Mouse (Mus musculus): ENCODE results near the gene Sfta2. TPM values are rescaled to one million over a fixed set of nuclear protein-coding genes. Genes with fewer than 3 reads are reported as not detected.

Sfta2 gene
- polyA plus RNA-seq (2015; fragmentation: Nextera tagmentation; extraction: Ambion mirVana), result 10.2 and 14.0 TPM in 2 replicates

DNA sequence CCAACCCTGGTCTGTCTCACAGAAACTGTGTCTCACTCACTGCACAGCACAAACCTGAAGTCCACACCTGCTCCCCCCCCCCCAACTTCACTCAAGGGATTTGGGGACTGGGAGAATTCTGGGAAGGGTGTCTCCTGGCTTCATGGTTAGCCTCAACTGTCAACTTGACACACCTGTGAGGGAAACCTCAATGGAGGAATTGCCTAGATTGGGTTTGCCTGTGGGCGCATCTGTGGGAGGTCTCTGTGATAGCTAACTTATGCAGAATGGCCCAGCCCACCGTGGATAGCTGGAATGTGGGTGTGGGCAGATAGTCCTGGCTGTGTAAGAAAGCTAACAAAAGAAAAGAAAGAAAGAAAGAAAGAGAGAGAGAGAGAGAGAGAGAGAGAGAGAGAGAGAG lies at the start of gene Sfta2:
Gene Sfta2 (plus strand): TSS at position 301 of the 400 bp plus-strand sequence.
- peak within 1 kb of the TSS; percentile 16; the same call in 1 of the 2 replicates for H3K4me2 ChIP-seq (ENCODE audit: low read depth, low read length)
- peak; percentile 22; the same call in 1 of the 2 replicates for ATAC-seq (ENCODE audit: insufficient read depth, low FRiP score)

DNA sequence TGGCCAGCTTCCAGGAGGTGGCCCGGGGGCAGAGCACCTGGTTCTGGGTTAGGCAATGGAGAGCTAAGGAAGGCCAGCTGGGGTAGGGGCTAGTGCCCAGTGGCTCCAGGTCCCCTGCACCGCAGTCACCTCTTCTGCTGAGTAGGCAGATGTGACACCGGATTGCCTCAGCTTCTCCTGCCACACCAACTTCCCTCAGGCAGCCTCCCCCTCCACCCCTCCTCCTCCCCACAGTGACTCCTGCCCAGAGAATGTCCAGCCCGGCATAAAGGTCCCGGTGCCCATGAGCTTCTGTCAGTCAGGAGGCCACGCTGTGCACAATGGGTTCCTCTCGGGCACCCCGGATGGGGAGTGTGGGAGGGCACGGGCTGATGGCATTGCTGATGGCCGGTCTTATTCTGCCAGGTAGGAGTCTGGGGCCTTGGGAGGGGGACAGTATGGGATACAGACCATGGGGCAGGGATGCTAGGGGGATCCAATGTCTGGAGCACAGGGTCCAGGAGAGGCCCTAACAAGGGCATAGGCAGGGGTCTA lies 49.4 kb upstream of the Sfta2 start, which contains the start of gene Cdsn:
Gene Cdsn (plus strand): TSS at position 248 of the 534 bp plus-strand sequence.
- 78% methylated on average over 10 of the region's 10 CpGs for WGBS
- H3K27ac ChIP-seq (ENCODE audit: low read length), result no peak within 1 kb of the TSS
- no peak within 1 kb of the TSS for H3K4me3 ChIP-seq (replicated peaks; ENCODE audit: low read length)
- H3K4me1 ChIP-seq (ENCODE audit: control insufficient read depth, insufficient read depth, low read length), result peaks cover 20% of the 10 kb centered on the region
- ATAC-seq (ENCODE audit: insufficient read depth, low FRiP score), result no peak
- no peak within 1 kb of the TSS for H3K4me2 ChIP-seq (ENCODE audit: low read depth, low read length)
- H3K27me3 ChIP-seq (ENCODE audit: control insufficient read depth, insufficient read depth, low read length), result no peaks in the 10 kb centered on the region
- H3K9ac ChIP-seq (ENCODE audit: low read length), result peak within 1 kb of the TSS; percentile 42
- no peaks in the 10 kb centered on the region for H3K9me3 ChIP-seq (replicated peaks; ENCODE audit: control insufficient read depth, low read length)
- H3K36me3 ChIP-seq (ENCODE audit: control insufficient read depth, insufficient read depth, low read length), result no peaks in the 10 kb centered on the region

More for the DNA sequence above, at the start of gene Sfta2:
- Histone ChIP-seq H3K4me3 (replicated peaks; ENCODE audit: low read length) (no peak within 1 kb of the TSS), H3K27me3 (ENCODE audit: control insufficient read depth, insufficient read depth, low read length) (no peaks in the 10 kb centered on the region), H3K27ac (ENCODE audit: low read length) (peak within 1 kb of the TSS; percentile 68), H3K4me1 (ENCODE audit: control insufficient read depth, insufficient read depth, low read length) (0 out of 2 replicates have a peak, but pooled peaks cover 4% of the 10 kb centered on the region), H3K9ac (ENCODE audit: low read length) (no peak within 1 kb of the TSS), H3K36me3 (ENCODE audit: control insufficient read depth, insufficient read depth, low read length) (no peaks in the 10 kb centered on the region), H3K9me3 (replicated peaks; ENCODE audit: control insufficient read depth, low read length) (no peaks in the 10 kb centered on the region)
- 43% methylated on average over 2 of the region's 2 CpGs for WGBS

DNA sequence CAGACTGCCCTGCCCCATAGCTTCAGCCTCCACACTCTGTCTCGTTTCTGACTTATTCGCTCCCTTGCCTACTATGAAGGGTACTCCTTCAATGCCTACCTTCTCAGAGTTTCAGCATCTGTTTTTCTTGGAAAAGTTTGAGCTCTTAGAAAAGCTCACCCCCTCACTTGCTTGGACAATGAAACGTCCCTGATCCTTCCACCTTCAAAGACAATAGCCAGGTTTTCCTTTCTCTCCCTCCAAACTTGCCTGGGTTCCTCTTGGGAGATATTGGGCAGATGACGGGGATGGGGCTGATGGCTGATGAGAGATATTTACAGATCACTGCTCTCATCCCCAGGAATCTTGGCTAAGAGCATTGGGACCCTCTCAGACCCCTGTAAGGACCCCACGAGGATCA lies 47.0 kb upstream of the Sfta2 start:
- no peak overlapping the region for H3K4me3 ChIP-seq (replicated peaks; ENCODE audit: low read length)
- ATAC-seq (ENCODE audit: insufficient read depth, low FRiP score), result no peak
- no peak overlapping the region for H3K4me2 ChIP-seq (ENCODE audit: low read depth, low read length)
- H3K36me3 ChIP-seq (ENCODE audit: control insufficient read depth, insufficient read depth, low read length), result no peaks in the 10 kb centered on the region
- no peak overlapping the region for H3K27ac ChIP-seq (ENCODE audit: low read length)
- WGBS, result 77% methylated on average over 5 of the region's 5 CpGs
- H3K27me3 ChIP-seq (ENCODE audit: control insufficient read depth, insufficient read depth, low read length), result no peaks in the 10 kb centered on the region
- H3K9ac ChIP-seq (ENCODE audit: low read length), result no peak overlapping the region
- peaks cover 13% of the 10 kb centered on the region for H3K4me1 ChIP-seq (ENCODE audit: control insufficient read depth, insufficient read depth, low read length)
- H3K9me3 ChIP-seq (replicated peaks; ENCODE audit: control insufficient read depth, low read length), result no peaks in the 10 kb centered on the region

DNA sequence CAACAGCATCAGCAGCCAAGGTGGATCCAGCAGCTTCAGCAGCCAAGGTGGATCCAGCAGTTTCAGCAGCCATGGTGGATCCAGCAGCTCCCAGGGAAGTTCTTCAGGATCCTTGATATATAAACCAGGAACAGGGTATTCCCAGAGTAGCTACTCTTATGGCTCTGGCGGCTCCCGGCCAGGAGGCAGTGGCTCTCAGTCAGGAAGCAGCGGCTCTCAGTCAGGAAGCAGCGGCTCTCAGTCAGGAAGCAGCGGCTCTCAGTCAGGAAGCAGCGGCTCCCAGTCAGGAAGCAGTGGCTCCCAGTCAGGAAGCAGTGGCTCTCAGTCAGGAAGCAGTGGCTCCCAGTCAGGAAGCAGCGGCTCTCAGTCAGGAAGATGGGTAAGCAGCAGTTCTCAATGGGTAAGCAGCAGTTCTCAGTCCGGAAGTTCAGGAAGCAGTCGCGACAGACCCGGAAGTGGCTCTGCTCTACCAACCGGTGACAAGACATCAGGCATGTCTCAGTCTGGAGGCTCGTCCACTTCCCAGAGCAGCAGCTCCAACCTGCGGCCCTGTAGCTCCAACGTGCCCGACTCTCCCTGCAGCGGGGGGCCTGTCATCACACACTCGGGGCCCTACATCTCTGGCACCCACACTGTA lies 46.5 kb upstream of the Sfta2 start:
- Histone ChIP-seq H3K9ac (ENCODE audit: low read length) (no peak overlapping the region), H3K4me1 (ENCODE audit: control insufficient read depth, insufficient read depth, low read length) (peaks cover 7% of the 10 kb centered on the region), H3K27ac (ENCODE audit: low read length) (no peak overlapping the region), H3K4me3 (replicated peaks; ENCODE audit: low read length) (no peak overlapping the region), H3K27me3 (ENCODE audit: control insufficient read depth, insufficient read depth, low read length) (no peaks in the 10 kb centered on the region), H3K9me3 (replicated peaks; ENCODE audit: control insufficient read depth, low read length) (no peaks in the 10 kb centered on the region), H3K36me3 (ENCODE audit: control insufficient read depth, insufficient read depth, low read length) (no peaks in the 10 kb centered on the region), H3K4me2 (ENCODE audit: low read depth, low read length) (no peak overlapping the region)
- ATAC-seq (ENCODE audit: insufficient read depth, low FRiP score), result no peak
- WGBS, result 88% methylated on average over 18 of the region's 18 CpGs

DNA sequence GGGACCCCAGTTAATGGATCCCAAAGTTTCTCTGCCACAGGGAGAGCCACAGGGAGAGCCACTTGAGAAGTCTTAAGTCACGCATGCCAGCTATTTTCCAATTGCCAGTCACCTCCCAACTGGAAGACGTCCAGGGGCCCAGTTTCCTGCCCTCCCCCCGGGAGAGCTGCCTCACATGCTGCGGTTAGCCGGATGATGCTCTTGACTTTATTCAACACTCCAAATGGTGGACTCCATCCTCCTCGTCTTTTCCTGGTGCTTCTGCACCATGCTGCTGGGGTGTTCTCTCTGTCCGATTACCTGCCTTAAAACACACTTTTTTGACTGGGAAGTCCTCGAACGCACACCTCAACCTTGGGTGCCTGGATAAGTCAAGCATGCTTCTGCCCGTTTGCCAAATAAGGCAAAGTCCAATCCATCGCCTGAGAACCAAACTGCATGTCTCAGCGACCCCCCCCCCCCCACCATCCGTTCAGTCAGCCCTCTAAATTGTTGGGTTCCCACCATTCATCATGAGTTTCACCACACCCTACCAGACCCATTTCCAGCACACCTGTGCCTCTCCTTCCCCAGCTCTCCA lies 45.1 kb upstream of the Sfta2 start:
- H3K4me3 ChIP-seq (replicated peaks; ENCODE audit: low read length), result no peak overlapping the region
- H3K9ac ChIP-seq (ENCODE audit: low read length), result no peak overlapping the region
- no peaks in the 10 kb centered on the region for H3K4me1 ChIP-seq (ENCODE audit: control insufficient read depth, insufficient read depth, low read length)
- 89% methylated on average over 13 of the region's 13 CpGs for WGBS
- no peak overlapping the region for H3K4me2 ChIP-seq (ENCODE audit: low read depth, low read length)
- ATAC-seq (ENCODE audit: insufficient read depth, low FRiP score), result no peak
- H3K36me3 ChIP-seq (ENCODE audit: control insufficient read depth, insufficient read depth, low read length), result no peaks in the 10 kb centered on the region
- no peak overlapping the region for H3K27ac ChIP-seq (ENCODE audit: low read length)
- no peaks in the 10 kb centered on the region for H3K27me3 ChIP-seq (ENCODE audit: control insufficient read depth, insufficient read depth, low read length)
- no peaks in the 10 kb centered on the region for H3K9me3 ChIP-seq (replicated peaks; ENCODE audit: control insufficient read depth, low read length)

DNA sequence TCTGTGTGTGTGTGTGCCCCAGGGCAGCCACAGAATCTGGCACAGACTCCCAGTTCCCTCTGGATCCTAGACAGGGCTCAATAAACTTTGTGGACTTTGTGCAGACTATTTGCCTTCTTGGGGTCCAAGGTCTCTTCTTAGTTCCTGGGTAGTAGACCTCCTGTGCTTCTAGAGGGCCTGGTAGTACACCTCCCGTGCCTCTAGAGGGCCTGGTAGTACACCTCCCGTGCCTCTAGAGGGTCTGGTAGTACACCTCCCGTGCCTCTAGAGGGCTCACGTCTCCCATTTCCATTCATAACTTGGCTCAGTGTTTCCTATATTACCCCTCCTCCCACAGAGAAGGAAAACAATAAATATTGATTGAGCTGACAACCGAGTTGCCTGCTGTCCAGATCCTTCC lies 44.5 kb upstream of the Sfta2 start:
- ATAC-seq (ENCODE audit: insufficient read depth, low FRiP score), result 0 out of 2 replicates have a peak, but pooled peaks have one; percentile 17
- 22% methylated on average over 5 of the region's 5 CpGs for WGBS
- no peak overlapping the region for H3K9ac ChIP-seq (ENCODE audit: low read length)
- no peak overlapping the region for H3K4me3 ChIP-seq (replicated peaks; ENCODE audit: low read length)
- H3K9me3 ChIP-seq (replicated peaks; ENCODE audit: control insufficient read depth, low read length), result no peaks in the 10 kb centered on the region
- no peaks in the 10 kb centered on the region for H3K27me3 ChIP-seq (ENCODE audit: control insufficient read depth, insufficient read depth, low read length)
- no peaks in the 10 kb centered on the region for H3K36me3 ChIP-seq (ENCODE audit: control insufficient read depth, insufficient read depth, low read length)
- no peaks in the 10 kb centered on the region for H3K4me1 ChIP-seq (ENCODE audit: control insufficient read depth, insufficient read depth, low read length)
- H3K4me2 ChIP-seq (ENCODE audit: low read depth, low read length), result 0 out of 2 replicates have a peak overlapping the region, but pooled peaks have one; percentile 24
- peak overlapping the region; percentile 79; the same call in 1 of the 2 replicates for H3K27ac ChIP-seq (ENCODE audit: low read length)

DNA sequence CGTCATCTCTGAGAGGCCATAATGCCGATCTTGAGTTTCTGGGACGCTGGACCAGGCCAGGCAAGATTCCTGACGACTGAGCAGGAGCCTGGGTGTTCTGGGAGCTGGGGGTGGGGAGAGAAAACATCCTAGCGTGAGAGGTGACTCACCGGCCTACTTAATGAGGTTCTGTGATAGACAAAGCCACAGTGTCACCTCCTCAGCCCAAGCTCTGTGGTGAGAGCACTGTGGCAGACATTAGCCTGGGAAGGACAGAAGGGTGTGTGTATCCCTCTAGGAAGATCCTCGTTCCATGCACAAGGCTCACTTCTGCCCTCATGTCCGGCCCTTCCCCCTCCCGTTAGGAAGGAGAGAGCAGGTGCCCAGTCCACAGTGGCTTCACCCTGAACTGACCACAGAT lies 44.0 kb upstream of the Sfta2 start:
- Histone ChIP-seq H3K36me3 (ENCODE audit: control insufficient read depth, insufficient read depth, low read length) (no peaks in the 10 kb centered on the region), H3K4me1 (ENCODE audit: control insufficient read depth, insufficient read depth, low read length) (no peaks in the 10 kb centered on the region), H3K4me2 (ENCODE audit: low read depth, low read length) (0 out of 2 replicates have a peak overlapping the region, but pooled peaks have one; percentile 24), H3K27ac (ENCODE audit: low read length) (peak overlapping the region; percentile 79; the same call in 1 of the 2 replicates), H3K27me3 (ENCODE audit: control insufficient read depth, insufficient read depth, low read length) (no peaks in the 10 kb centered on the region), H3K4me3 (replicated peaks; ENCODE audit: low read length) (no peak overlapping the region), H3K9ac (ENCODE audit: low read length) (no peak overlapping the region), H3K9me3 (replicated peaks; ENCODE audit: control insufficient read depth, low read length) (no peaks in the 10 kb centered on the region)
- peak; percentile 38; the same call in 1 of the 2 replicates for ATAC-seq (ENCODE audit: insufficient read depth, low FRiP score)
- 60% methylated on average over 9 of the region's 9 CpGs for WGBS

DNA sequence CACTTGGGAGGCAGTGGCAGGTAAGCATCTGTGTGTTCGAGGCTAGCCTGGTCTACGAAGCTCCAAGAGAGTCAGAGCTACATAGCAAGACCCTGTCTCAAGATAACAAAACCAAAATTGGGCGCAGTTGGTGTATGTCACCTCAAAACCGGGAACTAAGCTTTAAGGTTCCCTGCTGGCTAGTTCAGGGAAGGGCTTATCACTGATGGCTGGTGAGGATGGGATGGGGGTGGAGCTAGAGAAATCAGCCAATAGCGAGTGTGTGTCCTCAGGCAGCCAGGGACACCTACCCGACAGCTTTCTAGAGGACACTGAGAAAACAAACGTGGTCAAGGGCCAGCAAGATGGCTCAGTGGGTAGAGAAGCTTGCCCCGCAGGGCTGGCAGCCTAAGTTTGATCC lies 43.1 kb upstream of the Sfta2 start:
- 60% methylated on average over 8 of the region's 8 CpGs for WGBS

DNA sequence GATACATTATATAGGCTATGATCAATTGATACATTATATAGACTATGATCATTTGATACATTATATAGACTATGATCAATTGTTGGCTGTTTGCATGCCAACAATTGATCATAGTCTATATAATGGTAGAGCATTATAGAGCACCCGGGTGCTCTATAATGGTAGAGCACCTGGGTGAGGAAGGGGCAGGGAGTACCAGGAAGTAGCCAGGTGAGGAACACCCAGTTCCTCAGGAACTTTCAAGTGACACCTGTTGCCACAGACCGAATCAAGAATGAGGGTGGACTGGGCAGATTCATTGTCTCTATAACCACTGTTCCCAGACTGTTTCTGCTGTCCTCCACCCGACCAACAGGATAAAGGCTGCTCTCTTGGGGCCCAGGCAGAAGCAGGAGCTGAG lies 34.2 kb upstream of the Sfta2 start, which contains the start of gene 2300002M23Rik:
Gene 2300002M23Rik (plus strand): TSS at position 301 of the 400 bp plus-strand sequence.
- H3K27me3 ChIP-seq (ENCODE audit: control insufficient read depth, insufficient read depth, low read length), result peaks cover 10% of the 10 kb centered on the region
- H3K36me3 ChIP-seq (ENCODE audit: control insufficient read depth, insufficient read depth, low read length), result no peaks in the 10 kb centered on the region
- no peak within 1 kb of the TSS for H3K9ac ChIP-seq (ENCODE audit: low read length)
- H3K4me2 ChIP-seq (ENCODE audit: low read depth, low read length), result no peak within 1 kb of the TSS
- ATAC-seq (ENCODE audit: insufficient read depth, low FRiP score), result no peak
- no peak within 1 kb of the TSS for H3K27ac ChIP-seq (ENCODE audit: low read length)
- H3K4me1 ChIP-seq (ENCODE audit: control insufficient read depth, insufficient read depth, low read length), result peaks cover 6% of the 10 kb centered on the region; the same call in 1 of the 2 replicates
- 56% methylated on average over 3 of the region's 3 CpGs for WGBS
- no peak within 1 kb of the TSS for H3K4me3 ChIP-seq (replicated peaks; ENCODE audit: low read length)
- no peaks in the 10 kb centered on the region for H3K9me3 ChIP-seq (replicated peaks; ENCODE audit: control insufficient read depth, low read length)

More for the DNA sequence above, 43.1 kb upstream of the Sfta2 start:
- Histone ChIP-seq H3K4me2 (ENCODE audit: low read depth, low read length) (no peak overlapping the region), H3K9me3 (replicated peaks; ENCODE audit: control insufficient read depth, low read length) (no peaks in the 10 kb centered on the region), H3K4me3 (replicated peaks; ENCODE audit: low read length) (no peak overlapping the region), H3K36me3 (ENCODE audit: control insufficient read depth, insufficient read depth, low read length) (no peaks in the 10 kb centered on the region), H3K27me3 (ENCODE audit: control insufficient read depth, insufficient read depth, low read length) (no peaks in the 10 kb centered on the region), H3K4me1 (ENCODE audit: control insufficient read depth, insufficient read depth, low read length) (no peaks in the 10 kb centered on the region), H3K9ac (ENCODE audit: low read length) (no peak overlapping the region), H3K27ac (ENCODE audit: low read length) (no peak overlapping the region)
- ATAC-seq (ENCODE audit: insufficient read depth, low FRiP score), result no peak

Data from stomach, embryonic 16.5 days (tissue).